Comparison of ENCODE assay signal across 9 mouse cellular contexts in the genomic region with DNA sequence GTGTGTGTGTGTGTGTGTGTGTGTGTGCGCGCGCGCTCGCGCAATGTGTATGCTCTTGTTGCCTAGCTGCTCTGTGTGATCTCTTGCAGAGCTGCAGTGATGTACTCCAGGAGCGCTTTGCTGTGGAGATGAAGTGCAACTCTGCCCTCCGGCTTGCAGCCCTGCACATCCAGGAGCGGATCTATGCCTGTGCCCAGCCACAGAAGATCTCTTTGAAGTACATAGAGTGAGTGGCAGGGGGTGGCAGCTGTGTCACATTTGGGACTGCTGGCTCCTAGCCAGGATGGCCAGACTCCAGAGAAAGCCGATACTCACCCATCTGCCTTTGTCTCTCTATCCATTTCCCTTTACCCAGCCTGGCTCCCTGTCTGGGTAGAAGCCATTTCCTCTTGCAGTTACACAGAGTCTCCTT. TPM values are rescaled to one million over a fixed set of nuclear protein-coding genes. Genes with fewer than 3 reads are reported as not detected.
A peak's percentile ranks its signal among the peaks of the same experiment; 100 is the strongest.
DNase-seq lines count a peak whose midpoint lies in the region; ATAC-seq lines count a peak whose summit lies in the region.
"Had no signal": no experiment of that assay in that cellular context is flagged by ENCODE, and none has a peak within 500 bp of the region (broad histone marks: within the 10 kb centered on the region; RNA-seq: fewer than 3 reads in every experiment).

No protein-coding gene starts in this region.

- H3K36me3 ChIP-seq in hindbrain, embryonic 14.5 days (replicated peaks; ENCODE audit: control insufficient read depth, insufficient read depth) = no peaks in the 10 kb centered on the region
- H3K36me3 ChIP-seq in limb, embryonic 13.5 days = no peaks in the 10 kb centered on the region
- H3K36me3 ChIP-seq: liver, embryonic 15.5 days had no signal

- no peak overlapping the region for H3K4me2 ChIP-seq in hindbrain, embryonic 14.5 days (replicated peaks)
- 0 out of 2 replicates have a peak overlapping the region, but pooled peaks have one; percentile 21 for H3K4me2 ChIP-seq in limb, embryonic 13.5 days (replicated peaks)
- H3K4me2 ChIP-seq: liver, embryonic 15.5 days had no signal

- H3K27ac ChIP-seq in hindbrain, embryonic 14.5 days = peak overlapping the region; percentile 28; the same call in 1 of the 2 replicates
- peak overlapping the region; percentile 22; the same call in 1 of the 2 replicates for H3K27ac ChIP-seq in limb, embryonic 13.5 days
- H3K27ac ChIP-seq: liver, embryonic 15.5 days had no signal

- ATAC-seq in hindbrain, embryonic 14.5 days (ENCODE audit: low FRiP score) = peak; percentile 89
- ATAC-seq in limb, embryonic 13.5 days (ENCODE audit: low FRiP score, low read depth) = peak; percentile 80

- no peak overlapping the region for H3K9ac ChIP-seq in hindbrain, embryonic 14.5 days
- H3K9ac ChIP-seq in limb, embryonic 13.5 days = 0 out of 2 replicates have a peak overlapping the region, but pooled peaks have one; percentile 13
- H3K9ac ChIP-seq: liver, embryonic 15.5 days had no signal

- H3K4me3 ChIP-seq in hindbrain, embryonic 14.5 days (replicated peaks; ENCODE audit: low read length) = no peak overlapping the region
- H3K4me3 ChIP-seq in limb, embryonic 13.5 days = no peak overlapping the region
- H3K4me3 ChIP-seq: liver, embryonic 15.5 days had no signal

- WGBS in hindbrain, embryonic 14.5 days = 60% methylated on average over 10 of the region's 10 CpGs
- WGBS in limb, embryonic 13.5 days = 72% methylated on average over 10 of the region's 10 CpGs

- H3K27me3 ChIP-seq in hindbrain, embryonic 14.5 days (ENCODE audit: control insufficient read depth, insufficient read depth, low read length) = no peaks in the 10 kb centered on the region
- no peaks in the 10 kb centered on the region for H3K27me3 ChIP-seq in limb, embryonic 13.5 days
- H3K27me3 ChIP-seq: liver, embryonic 15.5 days had no signal

- H3K9me3 ChIP-seq in hindbrain, embryonic 14.5 days (ENCODE audit: control insufficient read depth, low read length) = no peaks in the 10 kb centered on the region
- no peaks in the 10 kb centered on the region for H3K9me3 ChIP-seq in limb, embryonic 13.5 days
- H3K9me3 ChIP-seq: liver, embryonic 15.5 days had no signal

- H3K4me1 ChIP-seq in hindbrain, embryonic 14.5 days (replicated peaks; ENCODE audit: control insufficient read depth, insufficient read depth, low read length) = no peaks in the 10 kb centered on the region
- peaks cover 9% of the 10 kb centered on the region; the same call in 1 of the 2 replicates for H3K4me1 ChIP-seq in limb, embryonic 13.5 days

- peak; percentile 46 to 85 for DNase-seq in cerebellum, postnatal 4 days (ENCODE audit: low spot score in 2 of 2)
- DNase-seq in cerebellum, adult 11-12 months = no peak
- peak; percentile 6 for DNase-seq in lung, postnatal 36 days
- DNase-seq in lung, postnatal 25 days (ENCODE audit: low spot score) = no peak
- DNase-seq in hindbrain, embryonic 14.5 days (ENCODE audit: low spot score) = peak; percentile 68
- DNase-seq in thymus, postnatal 25 days = no peak
- DNase-seq in urinary bladder, postnatal 4 days (ENCODE audit: low spot score in 2 of 2) = no peak

RNA-seq across cellular contexts. Expression of gene Trmt10b, which starts 25.9 kb away (rescaled TPM):
- 21.4 and 25.0 TPM in 2 replicates for polyA plus RNA-seq in hindbrain, embryonic 14.5 days (2014; fragmentation: Nextera tagmentation; extraction: Ambion mirVana)
- 19.9 TPM in 2 replicates for polyA plus RNA-seq in limb, embryonic 13.5 days (2015; fragmentation: Nextera tagmentation; extraction: Ambion mirVana)

Comparison
In these comparisons a context has a peak if more than half of its experiments do, and no peak if none do; other contexts are left out.
1. DNase-seq: peak in cerebellum, postnatal 4 days (2 of 2), lung, postnatal 36 days (single experiment) and hindbrain, embryonic 14.5 days (single experiment); none in cerebellum, adult 11-12 months (single experiment), lung, postnatal 25 days (single experiment), thymus, postnatal 25 days (single experiment) and urinary bladder, postnatal 4 days (0 of 2).